Mouse (Mus musculus) kidney, embryonic 15.5 days (tissue): ENCODE data around the gene Shisal1. TPM values are rescaled to one million over a fixed set of nuclear protein-coding genes. Genes with fewer than 3 reads are reported as not detected.
A peak's percentile ranks its signal among the peaks of the same experiment; 100 is the strongest.

Experiments used
- ATAC-seq: fragments of 200-750 bp; cut with Nextera tagmentation; replicated peaks from 2 replicates; pipeline ENCODE4 v1.8.0; 2017; ENCODE audit warnings: moderate TSS enrichment; ENCODE audit not compliant: low FRiP score
- H3K27ac ChIP-seq: fragments of 300-500 bp; sonication (generic); 2 replicates; pipeline ENCODE4 v1.5.1; 2015; ENCODE audit warnings: mild to moderate bottlenecking, inconsistent platforms
- H3K27me3 ChIP-seq: fragments of 300-500 bp; sonication (generic); 2 replicates; pipeline ENCODE4 v1.6.1; 2015; ENCODE audit warnings: inconsistent platforms
- H3K36me3 ChIP-seq: fragments of 300-500 bp; sonication (generic); 2 replicates; pipeline ENCODE4 v1.6.1; 2015; ENCODE audit warnings: inconsistent platforms
- H3K4me1 ChIP-seq: fragments of 300-500 bp; sonication (generic); 2 replicates; pipeline ENCODE4 v1.6.1; 2015; ENCODE audit warnings: inconsistent platforms
- H3K4me2 ChIP-seq: fragments of 300-500 bp; sonication (generic); 2 replicates; pipeline ENCODE4 v1.6.1; 2015; ENCODE audit warnings: moderate library complexity, mild to moderate bottlenecking, inconsistent platforms
- H3K4me3 ChIP-seq: fragments of 300-500 bp; sonication (generic); replicated peaks from 2 replicates; pipeline ENCODE4 v1.5.1; 2015; ENCODE audit warnings: mild to moderate bottlenecking, inconsistent platforms
- H3K9ac ChIP-seq: fragments of 300-500 bp; sonication (generic); 2 replicates; pipeline ENCODE4 v1.6.1; 2015; ENCODE audit warnings: mild to moderate bottlenecking, inconsistent platforms
- H3K9me3 ChIP-seq: fragments of 300-500 bp; sonication (generic); replicated peaks from 2 replicates; pipeline ENCODE4 v1.6.1; 2016; ENCODE audit warnings: inconsistent platforms
- WGBS: fragments of 180-500 bp; shearing (Covaris S2); methylation state at CpG from one replicate; pipeline ENCODE4 v1.1.7; 2015; ENCODE audit warnings: mixed read lengths; 5-methylcytosine and 5-hydroxymethylcytosine counted together
- polyA plus RNA-seq: library from polyadenylated mRNA; unstranded; fragments of >200 nt; fragmentation: Nextera tagmentation; extraction: Ambion mirVana; gene quantifications from 2 replicates; pipeline ENCODE4 v1.2.1, GENCODE M21; 2015

Shisal1 gene
- polyA plus RNA-seq, 1 experiment from 2014 or later, result 2.6 TPM

DNA sequence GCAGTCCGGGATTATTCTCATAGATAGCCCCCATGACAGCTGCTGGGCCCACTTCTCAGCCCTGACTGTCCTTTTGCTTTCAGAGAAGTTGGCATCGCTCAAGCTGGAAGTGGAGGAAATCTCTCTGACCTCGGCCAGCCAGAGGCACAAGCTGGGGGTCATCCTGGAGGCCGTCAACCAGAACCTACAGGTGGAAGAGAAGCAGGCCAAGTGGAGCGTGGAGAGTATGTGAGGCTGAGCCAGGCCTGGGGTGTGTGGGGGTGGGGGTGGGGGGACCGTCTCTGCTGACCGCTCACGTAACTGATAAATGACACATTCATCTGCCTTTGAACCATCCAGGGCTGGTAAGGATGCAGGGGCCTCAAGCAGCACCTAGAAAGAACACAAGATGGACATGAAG is 117.0 kb downstream of the Shisal1 start:
- WGBS, result 40% methylated on average over 8 of the region's 8 CpGs
- ATAC-seq, result peak; percentile 57; the same call in 1 of the 2 replicates
- Histone ChIP-seq H3K4me2 (no peak overlapping the region), H3K36me3 (no peaks in the 10 kb centered on the region), H3K4me3 (no peak overlapping the region), H3K9ac (no peak overlapping the region), H3K27me3 (no peaks in the 10 kb centered on the region), H3K27ac (no peak overlapping the region), H3K4me1 (peaks cover 33% of the 10 kb centered on the region), H3K9me3 (no peaks in the 10 kb centered on the region)

Other genes starting within 250 kb of the Shisal1 start
- gene Parvb, start 215.1 kb downstream of the Shisal1 start, polyA plus RNA-seq, result 3.8 and 4.7 TPM in 2 replicates
- 1.4 and 2.2 TPM in 2 replicates for gene Parvg, start 123.1 kb downstream of the Shisal1 start, polyA plus RNA-seq
- gene Rtl6, start 110.7 kb upstream of the Shisal1 start, polyA plus RNA-seq, result 14.4 and 16.2 TPM in 2 replicates
- 40.3 and 46.8 TPM in 2 replicates for gene Prr5, start 222.5 kb upstream of the Shisal1 start, polyA plus RNA-seq